Mouse (Mus musculus): Measurements from ENCODE around the gene Micu1. TPM values are rescaled to one million over a fixed set of nuclear protein-coding genes. Genes with fewer than 3 reads are reported as not detected.
A peak's percentile ranks its signal among the peaks of the same experiment; 100 is the strongest.
"Not testable (repeated sequence)": the region's sequence is repeated elsewhere in the genome, so short reads cannot be mapped to it uniquely, and the experiment has no call there.

The Micu1 gene
- polyA plus RNA-seq, 1 experiment from 2014 or later = 75.2 TPM

DNA sequence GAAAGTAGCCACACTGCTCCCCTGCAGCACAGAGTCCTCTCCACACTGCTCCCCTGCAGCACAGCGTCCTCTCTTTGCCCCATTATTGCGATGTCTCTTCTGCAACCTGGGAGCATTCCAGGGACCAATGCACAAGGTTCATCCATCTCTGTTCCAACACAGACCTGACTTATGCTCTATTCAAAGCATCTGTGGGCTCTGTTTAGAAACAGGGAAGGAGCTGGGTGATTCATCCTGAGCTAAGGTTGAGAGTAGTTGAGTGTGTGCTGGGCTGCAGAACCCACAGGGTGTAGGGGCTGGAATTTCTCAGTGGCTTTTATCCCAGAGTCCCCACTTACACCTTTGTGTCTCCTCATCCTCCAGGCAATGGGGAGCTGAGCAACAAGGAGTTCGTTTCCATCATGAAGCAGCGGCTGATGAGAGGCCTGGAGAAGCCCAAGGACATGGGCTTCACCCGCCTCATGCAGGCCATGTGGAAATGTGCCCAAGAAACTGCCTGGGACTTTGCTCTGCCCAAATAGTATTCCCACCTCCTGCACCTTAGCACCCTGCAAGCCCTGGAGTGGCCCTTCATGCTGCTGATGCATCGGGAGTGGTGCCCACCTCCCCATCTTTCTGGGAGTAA, 160.7 kb downstream of the Micu1 start:
- no peaks in the 10 kb centered on the region for H3K9me3 ChIP-seq (ENCODE audit: control insufficient read depth, low read length)
- H3K9ac ChIP-seq = no peak overlapping the region
- H3K27me3 ChIP-seq (ENCODE audit: control insufficient read depth, insufficient read depth, low read length) = no peaks in the 10 kb centered on the region
- no peak overlapping the region for H3K4me2 ChIP-seq (replicated peaks)
- no peak overlapping the region for H3K27ac ChIP-seq
- 83% methylated on average over 6 of the region's 6 CpGs for WGBS
- no peaks in the 10 kb centered on the region for H3K36me3 ChIP-seq (replicated peaks; ENCODE audit: control insufficient read depth, insufficient read depth)
- H3K4me3 ChIP-seq (replicated peaks; ENCODE audit: low read length) = no peak overlapping the region
- H3K4me1 ChIP-seq (replicated peaks; ENCODE audit: control insufficient read depth, insufficient read depth, low read length) = peaks cover 14% of the 10 kb centered on the region; the same call in 1 of the 2 replicates
- DNase-seq (ENCODE audit: low spot score) (no peak), ATAC-seq (ENCODE audit: low FRiP score) (no peak)

GRCm38 (mm10) chr10:59863620-59864019, 161.3 kb downstream of the Micu1 start:
- H3K9ac ChIP-seq = no peak overlapping the region
- no peak for DNase-seq (ENCODE audit: low spot score)

DNA sequence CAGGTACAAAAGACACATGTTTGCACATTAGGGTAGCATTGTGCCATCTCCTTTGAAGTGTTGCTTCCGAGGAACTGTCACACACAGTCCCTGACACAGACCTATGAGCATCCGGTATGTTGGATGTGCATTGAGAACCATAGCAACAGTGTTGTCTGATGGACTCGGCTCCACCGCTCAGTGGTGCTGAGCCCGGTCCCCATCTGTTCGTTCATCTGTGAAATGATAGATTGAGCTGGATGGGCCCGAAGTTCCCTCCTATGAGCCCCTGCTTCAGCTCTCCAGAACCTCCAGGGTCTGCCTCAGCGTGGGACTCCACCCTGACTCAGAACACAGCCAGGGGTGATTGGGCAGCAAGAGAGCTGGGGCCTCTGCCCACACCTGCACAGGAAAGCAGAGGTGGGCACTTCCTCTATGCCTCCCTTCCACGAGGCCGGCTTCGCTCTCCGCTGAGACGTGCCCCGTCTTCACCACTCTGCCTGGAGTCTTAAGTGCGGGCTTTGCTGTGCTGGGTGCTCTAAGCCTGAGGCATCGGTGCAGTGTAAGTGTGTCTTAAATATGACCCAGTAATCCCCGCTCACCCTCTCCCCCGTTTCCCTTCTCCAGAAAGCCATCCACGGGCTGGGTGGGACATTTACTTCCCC, 162.1 kb downstream of the Micu1 start:
- ATAC-seq (ENCODE audit: low FRiP score) (peak; percentile 37; the same call in 1 of the 2 replicates), DNase-seq (ENCODE audit: low spot score) (no peak)
- no peak overlapping the region for H3K4me3 ChIP-seq (replicated peaks; ENCODE audit: low read length)
- no peak overlapping the region for H3K4me2 ChIP-seq (replicated peaks)
- WGBS = 48% methylated on average over 19 of the region's 19 CpGs
- no peaks in the 10 kb centered on the region for H3K36me3 ChIP-seq (replicated peaks; ENCODE audit: control insufficient read depth, insufficient read depth)
- H3K27ac ChIP-seq = no peak overlapping the region
- H3K27me3 ChIP-seq (ENCODE audit: control insufficient read depth, insufficient read depth, low read length) = no peaks in the 10 kb centered on the region
- no peak overlapping the region for H3K9ac ChIP-seq
- H3K4me1 ChIP-seq (replicated peaks; ENCODE audit: control insufficient read depth, insufficient read depth, low read length) = peaks cover 14% of the 10 kb centered on the region; the same call in 1 of the 2 replicates
- no peaks in the 10 kb centered on the region for H3K9me3 ChIP-seq (ENCODE audit: control insufficient read depth, low read length)

More at GRCm38 (mm10) chr10:59863620-59864019, 161.3 kb downstream of the Micu1 start:
- no peak for ATAC-seq (ENCODE audit: low FRiP score)
- H3K4me3 ChIP-seq (replicated peaks; ENCODE audit: low read length) = no peak overlapping the region
- no peak overlapping the region for H3K4me2 ChIP-seq (replicated peaks)
- H3K9me3 ChIP-seq (ENCODE audit: control insufficient read depth, low read length) = no peaks in the 10 kb centered on the region
- H3K27ac ChIP-seq = no peak overlapping the region
- 36% methylated on average over 4 of the region's 4 CpGs for WGBS
- peaks cover 14% of the 10 kb centered on the region; the same call in 1 of the 2 replicates for H3K4me1 ChIP-seq (replicated peaks; ENCODE audit: control insufficient read depth, insufficient read depth, low read length)
- no peaks in the 10 kb centered on the region for H3K36me3 ChIP-seq (replicated peaks; ENCODE audit: control insufficient read depth, insufficient read depth)
- no peaks in the 10 kb centered on the region for H3K27me3 ChIP-seq (ENCODE audit: control insufficient read depth, insufficient read depth, low read length)

DNA sequence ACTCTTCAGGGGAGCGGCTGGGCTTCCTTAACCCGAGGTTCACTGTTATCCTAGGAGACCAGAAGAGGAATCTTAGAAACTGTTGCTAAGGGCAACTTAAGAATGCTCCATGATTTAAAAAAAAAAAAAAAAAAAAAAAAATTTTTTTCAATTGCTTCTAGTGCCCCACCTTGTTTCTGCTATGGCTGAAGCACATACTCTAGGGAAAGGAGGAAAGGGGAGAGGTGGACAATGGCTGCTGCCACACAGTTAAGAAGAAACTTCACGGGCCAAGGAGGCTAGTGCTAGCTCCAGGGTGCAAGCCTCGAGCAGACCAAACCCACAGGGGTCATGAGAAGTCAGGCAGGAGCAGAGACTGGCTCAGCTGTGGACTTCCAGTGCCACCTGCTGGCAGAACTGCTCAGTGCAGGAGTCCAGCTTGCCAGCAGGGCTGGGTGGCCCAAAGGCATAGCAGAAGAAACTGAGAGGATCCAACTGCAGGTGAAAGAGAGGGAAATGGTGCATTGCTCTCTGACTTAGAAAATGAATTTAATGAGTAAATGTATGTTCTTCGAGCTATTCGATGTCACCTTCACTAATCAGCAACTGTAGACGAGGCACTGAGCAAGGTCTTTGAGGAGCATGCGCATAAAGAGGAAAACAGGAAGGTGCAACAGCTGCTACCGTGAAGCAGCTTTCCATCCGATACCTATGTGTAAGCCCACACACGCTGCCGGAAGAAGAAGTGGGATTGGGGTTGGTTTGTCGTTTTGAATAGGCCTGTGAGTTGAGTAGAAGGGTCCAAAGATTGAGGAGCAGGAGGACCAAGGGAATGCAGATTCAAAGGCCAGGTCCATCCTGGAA, 162.8 kb downstream of the Micu1 start:
- Histone ChIP-seq H3K4me1 (replicated peaks; ENCODE audit: control insufficient read depth, insufficient read depth, low read length) (peaks cover 14% of the 10 kb centered on the region; the same call in 1 of the 2 replicates), H3K27ac (no peak overlapping the region), H3K4me3 (replicated peaks; ENCODE audit: low read length) (no peak overlapping the region), H3K9ac (no peak overlapping the region), H3K4me2 (replicated peaks) (no peak overlapping the region), H3K27me3 (ENCODE audit: control insufficient read depth, insufficient read depth, low read length) (no peaks in the 10 kb centered on the region), H3K36me3 (replicated peaks; ENCODE audit: control insufficient read depth, insufficient read depth) (no peaks in the 10 kb centered on the region), H3K9me3 (ENCODE audit: control insufficient read depth, low read length) (no peaks in the 10 kb centered on the region)
- ATAC-seq (ENCODE audit: low FRiP score) (peak; percentile 83), DNase-seq (ENCODE audit: low spot score) (peak; percentile 90)
- 37% methylated on average over 13 of the region's 13 CpGs for WGBS

DNA sequence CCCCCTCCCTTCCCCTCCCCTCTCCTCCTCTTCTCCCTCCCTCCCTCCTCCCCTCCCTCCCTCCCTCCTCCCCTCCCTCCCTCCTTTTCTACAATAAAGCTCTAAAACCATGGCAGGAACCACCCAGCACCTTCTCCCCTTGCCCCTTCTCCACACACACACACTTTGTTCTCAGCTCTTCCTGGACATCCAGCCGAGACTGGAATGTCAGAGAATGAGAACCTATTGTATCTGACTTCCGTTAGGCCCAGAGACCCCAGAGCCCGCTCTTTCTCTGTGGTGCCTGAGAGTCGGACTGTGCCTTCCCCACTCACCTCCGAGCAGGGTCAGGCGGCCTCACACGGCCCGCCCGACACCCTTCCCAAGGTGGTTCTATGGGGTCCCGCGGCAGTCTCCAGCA, 166.0 kb downstream of the Micu1 start:
- Histone ChIP-seq H3K27me3 (ENCODE audit: control insufficient read depth, insufficient read depth, low read length) (no peaks in the 10 kb centered on the region), H3K4me2 (replicated peaks) (no peak overlapping the region), H3K36me3 (replicated peaks; ENCODE audit: control insufficient read depth, insufficient read depth) (no peaks in the 10 kb centered on the region), H3K4me3 (replicated peaks; ENCODE audit: low read length) (no peak overlapping the region), H3K9me3 (ENCODE audit: control insufficient read depth, low read length) (no peaks in the 10 kb centered on the region), H3K27ac (no peak overlapping the region), H3K9ac (no peak overlapping the region), H3K4me1 (replicated peaks; ENCODE audit: control insufficient read depth, insufficient read depth, low read length) (peaks cover 6% of the 10 kb centered on the region; the same call in 1 of the 2 replicates)
- WGBS = 46% methylated on average over 11 of the region's 11 CpGs
- ATAC-seq (ENCODE audit: low FRiP score) (no peak), DNase-seq (ENCODE audit: low spot score) (no peak)

DNA sequence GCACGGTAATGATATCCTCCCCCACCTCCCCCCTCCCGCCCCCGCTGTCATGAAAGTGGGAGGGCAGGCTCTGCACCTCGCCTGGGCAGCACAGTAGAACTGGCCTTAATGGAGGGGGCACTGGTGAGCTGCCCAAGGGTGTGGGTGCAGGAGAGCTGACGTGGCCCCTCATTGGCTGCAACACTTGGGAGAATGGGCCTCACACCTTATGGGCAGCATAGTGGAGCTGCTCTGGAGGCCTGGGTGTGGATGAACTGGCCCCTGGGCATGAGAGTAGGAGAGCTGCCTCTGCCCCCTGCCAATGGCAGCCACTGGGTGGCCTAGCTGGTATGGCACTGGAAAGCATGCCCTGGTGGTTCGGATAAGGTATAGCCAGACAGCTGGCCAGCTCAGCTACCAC, 167.8 kb downstream of the Micu1 start:
- H3K9ac ChIP-seq = no peak overlapping the region
- WGBS = 90% methylated on average over 6 of the region's 6 CpGs
- no peaks in the 10 kb centered on the region for H3K27me3 ChIP-seq (ENCODE audit: control insufficient read depth, insufficient read depth, low read length)
- no peak overlapping the region for H3K4me2 ChIP-seq (replicated peaks)
- no peak for DNase-seq (ENCODE audit: low spot score)
- no peak for ATAC-seq (ENCODE audit: low FRiP score)
- H3K36me3 ChIP-seq (replicated peaks; ENCODE audit: control insufficient read depth, insufficient read depth) = no peaks in the 10 kb centered on the region
- no peaks in the 10 kb centered on the region for H3K9me3 ChIP-seq (ENCODE audit: control insufficient read depth, low read length)
- H3K4me1 ChIP-seq (replicated peaks; ENCODE audit: control insufficient read depth, insufficient read depth, low read length) = no peaks in the 10 kb centered on the region
- H3K4me3 ChIP-seq (replicated peaks; ENCODE audit: low read length) = no peak overlapping the region
- no peak overlapping the region for H3K27ac ChIP-seq

DNA sequence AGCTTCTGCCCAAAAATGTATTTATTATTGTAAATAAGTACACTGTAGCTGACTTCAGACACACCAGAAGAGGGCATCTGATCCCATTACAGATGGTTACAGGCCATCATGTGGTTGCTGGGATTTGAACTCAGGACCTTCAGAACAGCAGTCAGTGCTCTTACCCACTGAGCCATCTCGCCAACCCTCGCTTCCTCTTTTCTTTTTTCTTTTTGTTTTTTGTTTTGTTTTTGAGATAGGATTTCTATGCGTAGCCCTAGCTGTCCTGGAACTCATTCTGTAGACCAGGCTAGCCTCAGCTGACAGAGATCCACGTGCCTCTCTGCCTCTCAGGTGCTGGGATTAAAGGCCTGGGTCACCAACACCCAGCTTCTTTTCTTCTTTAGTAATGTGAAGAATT, 170.4 kb downstream of the Micu1 start:
- H3K4me1 ChIP-seq (replicated peaks; ENCODE audit: control insufficient read depth, insufficient read depth, low read length); DNase-seq (ENCODE audit: low spot score); H3K9me3 ChIP-seq (ENCODE audit: control insufficient read depth, low read length); H3K27me3 ChIP-seq (ENCODE audit: control insufficient read depth, insufficient read depth, low read length); H3K9ac ChIP-seq; H3K36me3 ChIP-seq (replicated peaks; ENCODE audit: control insufficient read depth, insufficient read depth); H3K4me2 ChIP-seq (replicated peaks); H3K27ac ChIP-seq; H3K4me3 ChIP-seq (replicated peaks; ENCODE audit: low read length); ATAC-seq (ENCODE audit: low FRiP score): not testable (repeated sequence)
- 87% methylated on average over 4 of the region's 4 CpGs for WGBS

DNA sequence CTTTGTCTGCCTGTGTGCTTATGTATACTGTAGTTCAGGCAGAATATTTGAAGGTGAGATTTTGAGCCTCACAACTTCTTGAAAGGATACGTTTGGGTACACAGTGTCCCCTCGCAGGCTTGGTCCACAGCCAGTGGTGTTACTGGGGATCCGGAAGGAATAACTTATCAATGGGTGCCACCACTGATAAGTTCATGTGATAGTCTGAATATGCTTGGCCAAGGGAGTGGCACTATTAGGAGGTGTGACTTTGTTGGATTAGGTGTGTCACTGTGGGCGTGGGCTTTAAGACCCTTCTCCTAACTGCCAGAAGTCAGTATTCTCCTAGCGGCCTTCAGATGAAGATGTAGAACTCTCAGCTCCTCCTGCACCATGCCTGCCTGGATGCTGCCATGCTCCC, 170.9 kb downstream of the Micu1 start:
- Histone ChIP-seq H3K4me3 (replicated peaks; ENCODE audit: low read length) (no peak overlapping the region), H3K36me3 (replicated peaks; ENCODE audit: control insufficient read depth, insufficient read depth) (no peaks in the 10 kb centered on the region), H3K27ac (no peak overlapping the region), H3K9ac (no peak overlapping the region), H3K4me2 (replicated peaks) (no peak overlapping the region), H3K27me3 (ENCODE audit: control insufficient read depth, insufficient read depth, low read length) (no peaks in the 10 kb centered on the region), H3K9me3 (ENCODE audit: control insufficient read depth, low read length) (no peaks in the 10 kb centered on the region), H3K4me1 (replicated peaks; ENCODE audit: control insufficient read depth, insufficient read depth, low read length) (no peaks in the 10 kb centered on the region)
- DNase-seq (ENCODE audit: low spot score) = no peak
- no peak for ATAC-seq (ENCODE audit: low FRiP score)
- WGBS = 93% methylated on average over 5 of the region's 5 CpGs

- H3K4me1 ChIP-seq (replicated peaks; ENCODE audit: control insufficient read depth, insufficient read depth, low read length) = peaks cover 2% of the 10 kb centered on the region; the same call in 1 of the 2 replicates
- H3K4me3 ChIP-seq (replicated peaks; ENCODE audit: low read length) = no peak overlapping the region
- DNase-seq (ENCODE audit: low spot score) (no peak), ATAC-seq (ENCODE audit: low FRiP score) (no peak)
- no peaks in the 10 kb centered on the region for H3K36me3 ChIP-seq (replicated peaks; ENCODE audit: control insufficient read depth, insufficient read depth)
- no peaks in the 10 kb centered on the region for H3K9me3 ChIP-seq (ENCODE audit: control insufficient read depth, low read length)
- 84% methylated on average over 5 of the region's 5 CpGs for WGBS
- no peak overlapping the region for H3K9ac ChIP-seq
- H3K27me3 ChIP-seq (ENCODE audit: control insufficient read depth, insufficient read depth, low read length) = no peaks in the 10 kb centered on the region
- H3K27ac ChIP-seq = no peak overlapping the region
- H3K4me2 ChIP-seq (replicated peaks) = no peak overlapping the region
Measured at GRCm38 (mm10) chr10:59873613-59874012, 171.3 kb downstream of the Micu1 start.
